Mouse (Mus musculus) bone marrow, adult 2 months (tissue): ENCODE results near the gene Arhgap36.

Source experiments
- CTCF ChIP-seq: fragments of 200-500 bp; IDR thresholded peaks from 2 replicates; pipeline ENCODE4 v1.5.1; 2011; ENCODE audit warnings: low read length, control low read depth; ENCODE audit not compliant: control insufficient read depth, insufficient read depth
- POLR2A ChIP-seq: fragments of 200-500 bp; IDR thresholded peaks from 2 replicates; pipeline ENCODE4 v1.6.1; 2011; ENCODE audit warnings: low read depth, mild to moderate bottlenecking, control low read depth, low read length, borderline replicate concordance; ENCODE audit not compliant: control insufficient read depth

- TF ChIP-seq POLR2A (no peak), CTCF (no peak)
These were observed 25.4 kb downstream of the Arhgap36 start for GRCm38 (mm10) chrX:49489141-49489540.
